24 mouse cellular contexts compared by ENCODE assay signal in genomic region chr2:129819531-129819930, GRCm38 (mm10). TPM values are rescaled to one million over a fixed set of nuclear protein-coding genes. Genes with fewer than 3 reads are reported as not detected.
A peak's percentile ranks its signal among the peaks of the same experiment; 100 is the strongest.
DNase-seq lines count a peak whose midpoint lies in the region; ATAC-seq and TF ChIP-seq lines count a peak whose summit lies in the region.
"Had no signal": no experiment of that assay in that cellular context is flagged by ENCODE, and none has a peak within 500 bp of the region (broad histone marks: within the 10 kb centered on the region; RNA-seq: fewer than 3 reads in every experiment).

No protein-coding gene starts in this region.

- no peaks in the 10 kb centered on the region for H3K27me3 ChIP-seq in heart, embryonic 14.5 days (ENCODE audit: control insufficient read depth, insufficient read depth, low read length)
- H3K27me3 ChIP-seq in heart, embryonic 11.5 days (ENCODE audit: control insufficient read depth, insufficient read depth, low read length), result no peaks in the 10 kb centered on the region
- H3K27me3 ChIP-seq in intestine, postnatal 0 days (replicated peaks; ENCODE audit: control insufficient read depth, insufficient read depth, low read length), result no peaks in the 10 kb centered on the region
- H3K27me3 ChIP-seq in hindbrain, embryonic 12.5 days, result no peaks in the 10 kb centered on the region
- H3K27me3 ChIP-seq: embryonic facial prominence, embryonic 12.5 days; forebrain, embryonic 12.5 days; limb, embryonic 13.5 days; liver, embryonic 12.5 days; midbrain, embryonic 12.5 days had no signal

- WGBS in heart, embryonic 14.5 days, result 39% methylated on average over 2 of the region's 2 CpGs
- WGBS in heart, embryonic 11.5 days (ENCODE audit: insufficient replicate concordance), result 66% methylated on average over 2 of the region's 2 CpGs
- WGBS in intestine, postnatal 0 days, result 74% methylated on average over 2 of the region's 2 CpGs
- WGBS in hindbrain, embryonic 12.5 days, result 75% methylated on average over 2 of the region's 2 CpGs

- ATAC-seq in heart, embryonic 14.5 days (ENCODE audit: insufficient number of reproducible peaks, insufficient read depth, low FRiP score, low read depth), result no peak
- no peak for ATAC-seq in heart, embryonic 11.5 days (replicated peaks; ENCODE audit: insufficient number of reproducible peaks, low FRiP score, low TSS enrichment)
- ATAC-seq in intestine, postnatal 0 days, result no peak
- no peak for ATAC-seq in hindbrain, embryonic 12.5 days (ENCODE audit: low FRiP score)
- ATAC-seq: CD4-positive, CD25-positive, alpha-beta regulatory T cell, adult 4 months; inflammation-experienced regulatory T-cells, adult 6 months; liver, embryonic 12.5 days had no signal

- H3K4me2 ChIP-seq in heart, embryonic 14.5 days (ENCODE audit: low read length), result no peak overlapping the region
- H3K4me2 ChIP-seq in heart, embryonic 11.5 days, result no peak overlapping the region
- H3K4me2 ChIP-seq in intestine, postnatal 0 days (replicated peaks; ENCODE audit: low read depth), result no peak overlapping the region
- H3K4me2 ChIP-seq in hindbrain, embryonic 12.5 days (replicated peaks), result no peak overlapping the region
- H3K4me2 ChIP-seq: embryonic facial prominence, embryonic 12.5 days; forebrain, embryonic 12.5 days; hindbrain, embryonic 14.5 days; limb, embryonic 13.5 days; liver, embryonic 12.5 days; midbrain, embryonic 12.5 days had no signal

- H3K36me3 ChIP-seq in heart, embryonic 14.5 days (ENCODE audit: control insufficient read depth, insufficient read depth, low read length), result peaks cover 24% of the 10 kb centered on the region
- H3K36me3 ChIP-seq in heart, embryonic 11.5 days (ENCODE audit: control insufficient read depth, insufficient read depth, low read length), result no peaks in the 10 kb centered on the region
- peaks cover 9% of the 10 kb centered on the region; the same call in 1 of the 2 replicates for H3K36me3 ChIP-seq in intestine, postnatal 0 days (ENCODE audit: control insufficient read depth, insufficient read depth)
- peaks cover 23% of the 10 kb centered on the region for H3K36me3 ChIP-seq in hindbrain, embryonic 12.5 days

- H3K27ac ChIP-seq in heart, embryonic 14.5 days (replicated peaks in 1 of 2; ENCODE audit: control insufficient read depth in 1 of 2, insufficient read depth in 1 of 2, low read depth in 2 of 2, low read length in 2 of 2), result peak overlapping the region; percentile 70 to 84
- no peak overlapping the region for H3K27ac ChIP-seq in heart, embryonic 11.5 days (ENCODE audit: low read depth, low read length)
- peak overlapping the region; percentile 41 for H3K27ac ChIP-seq in left cerebral cortex, adult 2 months
- peak overlapping the region; percentile 7; the same call in 1 of the 2 replicates for H3K27ac ChIP-seq in intestine, postnatal 0 days (ENCODE audit: low read depth, low read length)
- no peak overlapping the region for H3K27ac ChIP-seq in hindbrain, embryonic 12.5 days
- H3K27ac ChIP-seq: embryonic facial prominence, embryonic 12.5 days; forebrain, embryonic 12.5 days; hindbrain, embryonic 14.5 days; limb, embryonic 13.5 days; liver, embryonic 12.5 days; midbrain, embryonic 12.5 days had no signal

- no peaks in the 10 kb centered on the region for H3K9me3 ChIP-seq in heart, embryonic 14.5 days (ENCODE audit: control insufficient read depth, low read length)
- no peaks in the 10 kb centered on the region for H3K9me3 ChIP-seq in heart, embryonic 11.5 days (replicated peaks; ENCODE audit: control insufficient read depth, low read length)
- H3K9me3 ChIP-seq in intestine, postnatal 0 days (ENCODE audit: control insufficient read depth), result no peaks in the 10 kb centered on the region
- H3K9me3 ChIP-seq in hindbrain, embryonic 12.5 days (replicated peaks), result no peaks in the 10 kb centered on the region
- H3K9me3 ChIP-seq: embryonic facial prominence, embryonic 12.5 days; forebrain, embryonic 12.5 days; limb, embryonic 13.5 days; liver, embryonic 12.5 days; midbrain, embryonic 12.5 days had no signal

- intact Hi-C loops in left cerebral cortex, adult 2 months (cut with DNase I), result no loop called here
- intact Hi-C loops in left cerebral cortex, postnatal 10 days (cut with DNase I), result no loop called here

- DNase-seq in adrenal gland, adult 2 months, result peak; percentile 27
- no peak for DNase-seq in adrenal gland, postnatal 10 days
- no peak for DNase-seq in left cerebral cortex, adult 2 months (ENCODE audit: extremely low spot score in 1 of 2, low spot score in 2 of 2)
- no peak for DNase-seq in left cerebral cortex, postnatal 10 days (ENCODE audit: extremely low spot score in 1 of 2, low spot score in 2 of 2)
- DNase-seq: gastrocnemius, postnatal 14 days; kidney, adult 9 months; kidney, postnatal 14 days; layer of hippocampus, postnatal 36 days; lung, postnatal 14 days; right cerebral cortex, postnatal 14 days; thymus, postnatal 36 days had no signal

- peaks cover 41 to 75% of the 10 kb centered on the region in 2 experiments for H3K4me1 ChIP-seq in heart, embryonic 14.5 days (ENCODE audit: control insufficient read depth in 2 of 2, insufficient read depth in 2 of 2, low read length in 2 of 2)
- H3K4me1 ChIP-seq in heart, embryonic 11.5 days (ENCODE audit: control insufficient read depth, insufficient read depth, low read length), result peaks cover 32% of the 10 kb centered on the region
- 0 out of 2 replicates have a peak, but pooled peaks cover 6% of the 10 kb centered on the region for H3K4me1 ChIP-seq in intestine, postnatal 0 days (replicated peaks; ENCODE audit: control insufficient read depth, insufficient read depth, low read length)
- H3K4me1 ChIP-seq in hindbrain, embryonic 12.5 days, result peaks cover 3% of the 10 kb centered on the region; the same call in 1 of the 2 replicates
- H3K4me1 ChIP-seq: forebrain, embryonic 12.5 days had no signal

- TF ChIP-seq CTCF in left cerebral cortex, adult 2 months (IDR thresholded peaks at IDR 0.05), result no peak
- TF ChIP-seq CTCF in intestine, postnatal 0 days (IDR thresholded peaks at IDR 0.05; ENCODE audit: low read depth), result no peak

- H3K9ac ChIP-seq in heart, embryonic 14.5 days (ENCODE audit: low read length), result no peak overlapping the region
- no peak overlapping the region for H3K9ac ChIP-seq in heart, embryonic 11.5 days (ENCODE audit: low read depth, low read length)
- H3K9ac ChIP-seq in intestine, postnatal 0 days (ENCODE audit: low read depth, low read length), result no peak overlapping the region
- no peak overlapping the region for H3K9ac ChIP-seq in hindbrain, embryonic 12.5 days
- H3K9ac ChIP-seq: embryonic facial prominence, embryonic 12.5 days; forebrain, embryonic 12.5 days; hindbrain, embryonic 14.5 days; limb, embryonic 13.5 days; liver, embryonic 12.5 days; midbrain, embryonic 12.5 days had no signal

- H3K4me3 ChIP-seq in heart, embryonic 14.5 days (ENCODE audit: control insufficient read depth in 1 of 2, insufficient read depth in 1 of 2, low read depth in 1 of 2, low read length in 2 of 2), result no peak overlapping the region
- H3K4me3 ChIP-seq in heart, embryonic 11.5 days (ENCODE audit: low read depth, low read length), result no peak overlapping the region
- no peak overlapping the region for H3K4me3 ChIP-seq in left cerebral cortex, adult 2 months
- H3K4me3 ChIP-seq in intestine, postnatal 0 days (ENCODE audit: low read depth, low read length), result no peak overlapping the region
- no peak overlapping the region for H3K4me3 ChIP-seq in hindbrain, embryonic 12.5 days
- H3K4me3 ChIP-seq: embryonic facial prominence, embryonic 12.5 days; erythroblast, embryonic 14.5 days; forebrain, embryonic 12.5 days; limb, embryonic 13.5 days; liver, embryonic 12.5 days; midbrain, embryonic 12.5 days had no signal

RNA-seq across cellular contexts. Expression of gene Stk35, which starts 19.2 kb away (rescaled TPM):
- 10 to 100 TPM; 23.3 to 27.1 TPM for total RNA-seq in adrenal gland, adult 2 months (2021)
- 18.0 and 19.1 TPM in 2 replicates for polyA plus RNA-seq in adrenal gland, adult 2 months (2012; rRNA removed)
- 10 to 100 TPM; 21.0 to 21.5 TPM for total RNA-seq in adrenal gland, postnatal 10 days (2021)
- 9.4 and 10.4 TPM in 2 replicates for polyA plus RNA-seq in heart, embryonic 14.5 days (2014; fragmentation: Nextera tagmentation; extraction: Ambion mirVana)
- 8.0 and 9.7 TPM in 2 replicates for polyA plus RNA-seq in heart, embryonic 11.5 days (2014; fragmentation: Nextera tagmentation; extraction: Ambion mirVana)
- total RNA-seq in left cerebral cortex, adult 2 months (2021), result 10 to 100 TPM; 33.5 to 37.1 TPM
- 10 to 100 TPM; 26.2 to 27.1 TPM for total RNA-seq in left cerebral cortex, postnatal 10 days (2021)
- polyA plus RNA-seq in intestine, postnatal 0 days (2015; fragmentation: Nextera tagmentation; extraction: Ambion mirVana), result 5.0 and 5.7 TPM in 2 replicates
- polyA plus RNA-seq in hindbrain, embryonic 12.5 days (2016; fragmentation: Nextera tagmentation; extraction: Ambion mirVana), result 16.9 and 18.0 TPM in 2 replicates

Comparison
In these comparisons a context has a peak if more than half of its experiments do, and no peak if none do; other contexts are left out.
1. H3K27ac ChIP-seq: peak in heart, embryonic 14.5 days (2 of 2), left cerebral cortex, adult 2 months (single experiment) and intestine, postnatal 0 days (single experiment); none in heart, embryonic 11.5 days (single experiment) and hindbrain, embryonic 12.5 days (single experiment).